Mouse (Mus musculus): ENCODE data around the gene Col23a1. TPM values are rescaled to one million over a fixed set of nuclear protein-coding genes. Genes with fewer than 3 reads are reported as not detected.
A peak's percentile ranks its signal among the peaks of the same experiment; 100 is the strongest.
"Not testable (repeated sequence)": the region's sequence is repeated elsewhere in the genome, so short reads cannot be mapped to it uniquely, and the experiment has no call there.

Col23a1 gene
- polyA plus RNA-seq, 1 experiment from 2014 or later: 4.4 TPM

DNA sequence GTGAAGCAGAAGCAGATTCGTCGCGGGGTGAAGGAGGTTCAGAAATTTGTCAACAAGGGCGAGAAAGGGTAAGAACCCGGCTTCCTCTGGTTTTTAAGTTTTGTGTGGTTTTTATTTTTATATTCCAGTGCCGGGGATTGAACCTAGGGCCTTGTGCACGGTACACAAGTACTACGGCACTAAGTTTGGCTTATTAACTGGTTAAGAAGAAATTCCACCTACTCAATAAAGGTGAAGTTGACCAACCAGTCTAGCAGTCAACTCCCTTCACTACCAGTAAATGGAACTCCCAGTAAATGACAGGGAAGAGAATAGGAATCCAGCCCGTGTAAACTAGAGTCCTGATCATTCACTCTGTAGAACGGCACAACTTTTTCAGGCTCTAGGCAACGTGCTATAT, 330.4 kb downstream of the Col23a1 start:
- no peaks in the 10 kb centered on the region for H3K9me3 ChIP-seq (ENCODE audit: control insufficient read depth, low read length)
- H3K4me2 ChIP-seq (ENCODE audit: low read length): peak overlapping the region; percentile 61
- no peaks in the 10 kb centered on the region for H3K27me3 ChIP-seq (replicated peaks; ENCODE audit: control insufficient read depth, insufficient read depth, low read length)
- peak overlapping the region; percentile 54; the same call in 1 of the 2 replicates for H3K27ac ChIP-seq (ENCODE audit: low read depth, low read length)
- no peak for ATAC-seq
- H3K9ac ChIP-seq (ENCODE audit: low read depth, low read length): peak overlapping the region; percentile 76
- H3K4me1 ChIP-seq (ENCODE audit: control insufficient read depth, insufficient read depth, low read depth, low read length): peaks cover 11% of the 10 kb centered on the region
- H3K36me3 ChIP-seq (ENCODE audit: control insufficient read depth, insufficient read depth, low read length): peaks cover 16% of the 10 kb centered on the region
- 5% methylated on average over 11 of the region's 11 CpGs for WGBS
- peak overlapping the region; percentile 80 for H3K4me3 ChIP-seq (ENCODE audit: low read length)

DNA sequence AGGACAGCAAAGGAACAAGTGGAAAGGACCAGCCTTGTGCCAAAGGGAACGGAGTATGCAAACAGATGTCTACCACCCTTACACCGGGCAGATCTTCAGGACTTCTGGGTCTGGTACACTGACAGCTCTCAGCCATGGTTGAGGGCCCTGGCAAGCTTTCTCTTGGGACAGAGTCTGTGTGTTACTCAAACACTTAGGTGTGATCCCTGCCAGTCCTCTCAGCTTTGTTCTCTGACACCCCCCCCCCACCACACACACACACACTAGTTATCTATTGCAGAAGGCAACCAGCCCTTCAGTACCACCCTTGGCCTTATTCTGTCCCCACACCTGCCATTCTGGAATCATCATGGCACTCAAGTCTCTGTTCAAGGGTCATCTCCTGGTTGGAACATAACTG, 332.1 kb downstream of the Col23a1 start:
- ATAC-seq: no peak
- Histone ChIP-seq H3K27me3 (replicated peaks; ENCODE audit: control insufficient read depth, insufficient read depth, low read length) (no peaks in the 10 kb centered on the region), H3K4me3 (ENCODE audit: low read length) (no peak overlapping the region), H3K36me3 (ENCODE audit: control insufficient read depth, insufficient read depth, low read length) (peaks cover 27% of the 10 kb centered on the region), H3K4me2 (ENCODE audit: low read length) (no peak overlapping the region), H3K4me1 (ENCODE audit: control insufficient read depth, insufficient read depth, low read depth, low read length) (peaks cover 11% of the 10 kb centered on the region), H3K9ac (ENCODE audit: low read depth, low read length) (no peak overlapping the region), H3K9me3 (ENCODE audit: control insufficient read depth, low read length) (no peaks in the 10 kb centered on the region), H3K27ac (ENCODE audit: low read depth, low read length) (no peak overlapping the region)
- WGBS: 95% methylated on average over 2 of the region's 2 CpGs

DNA sequence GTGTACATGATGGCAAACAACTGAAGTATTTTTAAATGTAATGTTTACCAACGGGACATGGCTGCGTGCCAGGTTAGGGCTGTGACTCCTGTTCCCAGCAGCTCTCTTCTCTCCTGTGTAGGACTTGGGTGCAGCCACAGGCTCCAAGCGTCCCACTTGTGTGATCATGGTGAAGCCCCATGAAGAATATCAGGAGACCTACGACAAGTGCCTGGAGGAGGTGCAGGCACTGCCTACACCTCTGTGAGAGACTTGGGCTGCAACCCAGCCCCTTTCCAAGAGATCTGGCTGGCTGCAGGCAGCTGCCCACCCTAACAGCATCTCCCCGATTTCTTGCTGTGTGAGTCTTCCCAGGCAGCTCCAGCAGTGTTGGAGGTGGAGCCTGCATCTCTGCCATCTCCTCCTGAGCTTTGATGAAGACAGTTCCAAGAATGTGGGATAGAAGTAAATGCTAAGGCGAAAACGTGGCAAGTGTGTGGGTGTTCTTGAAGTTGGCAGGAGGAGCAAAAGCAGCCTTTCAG, 333.3 kb downstream of the Col23a1 start:
- no peaks in the 10 kb centered on the region for H3K9me3 ChIP-seq (ENCODE audit: control insufficient read depth, low read length)
- H3K36me3 ChIP-seq (ENCODE audit: control insufficient read depth, insufficient read depth, low read length): peaks cover 35% of the 10 kb centered on the region
- no peaks in the 10 kb centered on the region for H3K27me3 ChIP-seq (replicated peaks; ENCODE audit: control insufficient read depth, insufficient read depth, low read length)
- peaks cover 11% of the 10 kb centered on the region for H3K4me1 ChIP-seq (ENCODE audit: control insufficient read depth, insufficient read depth, low read depth, low read length)
- no peak overlapping the region for H3K4me2 ChIP-seq (ENCODE audit: low read length)
- WGBS: 88% methylated on average over 7 of the region's 7 CpGs
- H3K9ac ChIP-seq (ENCODE audit: low read depth, low read length): no peak overlapping the region
- no peak for ATAC-seq
- H3K27ac ChIP-seq (ENCODE audit: low read depth, low read length): no peak overlapping the region
- H3K4me3 ChIP-seq (ENCODE audit: low read length): no peak overlapping the region

DNA sequence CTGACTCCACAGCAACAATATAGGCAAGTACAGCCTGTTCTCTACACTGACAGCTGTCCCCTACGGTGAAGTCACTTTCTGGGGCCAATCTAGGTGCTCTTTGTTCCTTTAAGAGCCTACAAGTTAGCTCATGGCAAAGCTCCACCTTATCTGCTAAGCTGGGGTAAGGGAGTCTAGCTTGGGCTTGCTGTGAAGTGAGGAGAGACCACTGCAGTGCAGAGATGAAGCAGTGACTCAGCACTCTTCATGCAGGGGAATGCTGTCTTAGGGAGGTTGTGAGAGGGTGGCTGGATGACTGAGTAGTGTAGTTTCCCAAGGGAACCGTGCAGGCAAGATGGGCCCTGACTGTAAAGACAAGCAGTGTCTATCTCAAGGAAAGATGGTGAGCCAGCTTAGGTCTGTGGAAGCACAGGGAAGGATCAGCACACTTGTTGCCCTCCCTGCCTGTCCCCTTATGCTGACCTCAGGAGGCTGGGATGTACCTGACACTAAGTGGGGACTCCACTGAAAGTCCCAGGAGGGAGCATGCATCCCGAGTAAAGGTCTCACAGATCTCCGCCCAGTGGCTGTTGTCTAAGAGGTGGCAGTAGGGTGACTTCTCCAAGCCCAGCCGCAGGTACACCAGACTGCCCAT, 335.6 kb downstream of the Col23a1 start:
- Histone ChIP-seq H3K36me3 (ENCODE audit: control insufficient read depth, insufficient read depth, low read length) (peaks cover 40% of the 10 kb centered on the region), H3K4me1 (ENCODE audit: control insufficient read depth, insufficient read depth, low read depth, low read length) (peaks cover 10% of the 10 kb centered on the region), H3K4me2 (ENCODE audit: low read length) (no peak overlapping the region), H3K9me3 (ENCODE audit: control insufficient read depth, low read length) (no peaks in the 10 kb centered on the region), H3K27me3 (replicated peaks; ENCODE audit: control insufficient read depth, insufficient read depth, low read length) (no peaks in the 10 kb centered on the region), H3K9ac (ENCODE audit: low read depth, low read length) (no peak overlapping the region), H3K27ac (ENCODE audit: low read depth, low read length) (no peak overlapping the region), H3K4me3 (ENCODE audit: low read length) (no peak overlapping the region)
- 83% methylated on average over 5 of the region's 5 CpGs for WGBS
- ATAC-seq: no peak

DNA sequence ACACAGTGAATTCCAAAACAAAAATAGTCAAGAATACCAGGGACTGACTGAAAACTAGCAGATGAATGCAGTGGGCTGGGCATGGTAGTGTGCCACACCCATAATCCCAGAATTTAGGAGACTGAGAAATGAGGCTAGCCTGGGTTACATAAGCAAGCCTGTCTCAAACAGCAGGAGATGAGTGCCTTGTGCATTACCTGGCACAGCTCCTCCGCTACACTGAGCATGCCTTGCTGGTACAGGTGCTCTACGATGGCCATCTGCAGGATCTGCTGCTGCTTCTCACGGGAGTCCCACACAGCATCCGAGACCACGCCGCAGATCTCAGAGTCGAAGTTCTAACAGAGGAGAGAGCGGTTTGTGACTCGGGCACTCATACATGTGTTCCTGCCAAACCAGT, 337.7 kb downstream of the Col23a1 start:
- Histone ChIP-seq H3K9me3 (ENCODE audit: control insufficient read depth, low read length) (no peaks in the 10 kb centered on the region), H3K4me1 (ENCODE audit: control insufficient read depth, insufficient read depth, low read depth, low read length) (no peaks in the 10 kb centered on the region), H3K4me3 (ENCODE audit: low read length) (no peak overlapping the region), H3K36me3 (ENCODE audit: control insufficient read depth, insufficient read depth, low read length) (peaks cover 40% of the 10 kb centered on the region), H3K4me2 (ENCODE audit: low read length) (no peak overlapping the region), H3K27ac (ENCODE audit: low read depth, low read length) (no peak overlapping the region), H3K27me3 (replicated peaks; ENCODE audit: control insufficient read depth, insufficient read depth, low read length) (no peaks in the 10 kb centered on the region), H3K9ac (ENCODE audit: low read depth, low read length) (no peak overlapping the region)
- ATAC-seq: no peak
- WGBS: 90% methylated on average over 9 of the region's 9 CpGs

DNA sequence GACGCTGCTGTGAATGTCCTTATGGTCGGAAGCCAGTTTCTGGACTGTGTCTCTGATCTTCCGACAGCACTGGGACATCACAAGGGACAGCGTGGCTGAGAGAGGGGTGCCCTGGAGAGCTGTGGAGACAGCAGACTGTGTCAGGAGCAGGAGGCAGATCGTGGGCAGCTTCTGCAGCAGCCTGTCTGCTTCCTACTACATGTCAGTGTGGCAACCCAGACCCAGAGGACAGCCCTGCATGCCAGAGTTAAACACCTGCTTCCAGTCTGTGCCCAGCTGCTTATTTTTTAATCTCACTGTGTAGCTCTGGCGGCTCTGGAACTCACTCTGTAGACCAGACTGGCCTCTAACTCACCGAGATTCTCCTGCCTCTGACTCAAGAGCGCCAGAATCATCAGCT, 338.2 kb downstream of the Col23a1 start:
- Histone ChIP-seq H3K4me3 (ENCODE audit: low read length) (no peak overlapping the region), H3K4me1 (ENCODE audit: control insufficient read depth, insufficient read depth, low read depth, low read length) (no peaks in the 10 kb centered on the region), H3K9ac (ENCODE audit: low read depth, low read length) (no peak overlapping the region), H3K27me3 (replicated peaks; ENCODE audit: control insufficient read depth, insufficient read depth, low read length) (no peaks in the 10 kb centered on the region), H3K27ac (ENCODE audit: low read depth, low read length) (no peak overlapping the region), H3K4me2 (ENCODE audit: low read length) (no peak overlapping the region), H3K9me3 (ENCODE audit: control insufficient read depth, low read length) (no peaks in the 10 kb centered on the region), H3K36me3 (ENCODE audit: control insufficient read depth, insufficient read depth, low read length) (peaks cover 39% of the 10 kb centered on the region)
- 88% methylated on average over 8 of the region's 8 CpGs for WGBS
- ATAC-seq: no peak

DNA sequence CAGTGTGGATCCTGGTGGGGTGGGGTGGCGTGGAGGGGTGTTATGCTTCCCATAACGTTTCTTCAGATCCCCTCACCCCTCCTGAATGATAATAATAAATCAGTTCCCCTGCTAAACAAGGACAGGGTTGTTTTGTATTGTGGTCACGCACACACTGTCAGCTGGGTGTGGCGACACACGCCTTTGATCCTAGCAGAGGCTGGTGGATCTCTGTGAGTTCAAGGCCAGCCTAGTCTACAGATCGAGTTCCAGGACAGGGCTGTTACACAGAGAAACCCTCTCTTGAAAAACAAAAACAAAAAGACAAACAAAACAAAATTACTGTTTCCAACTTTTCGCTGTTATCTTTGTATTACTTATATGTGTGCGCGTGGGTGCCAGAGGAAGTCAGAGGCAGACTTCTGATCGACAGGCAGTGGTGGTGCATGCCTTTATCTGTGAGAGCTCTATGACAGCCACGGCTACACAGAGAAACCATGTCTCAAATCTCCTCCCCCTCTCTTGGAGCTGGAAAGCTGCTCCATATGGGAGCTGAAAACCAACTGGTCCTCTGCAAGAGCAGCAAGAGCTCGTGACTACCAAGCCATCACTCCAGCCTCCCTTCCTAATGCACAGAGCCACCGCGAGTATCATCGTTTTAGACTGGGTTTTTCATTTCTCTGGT, 340.1 kb downstream of the Col23a1 start:
- ATAC-seq: no peak
- no peaks in the 10 kb centered on the region for H3K9me3 ChIP-seq (ENCODE audit: control insufficient read depth, low read length)
- H3K4me2 ChIP-seq (ENCODE audit: low read length): no peak overlapping the region
- no peak overlapping the region for H3K9ac ChIP-seq (ENCODE audit: low read depth, low read length)
- H3K36me3 ChIP-seq (ENCODE audit: control insufficient read depth, insufficient read depth, low read length): peaks cover 28% of the 10 kb centered on the region
- H3K4me1 ChIP-seq (ENCODE audit: control insufficient read depth, insufficient read depth, low read depth, low read length): peaks cover 8% of the 10 kb centered on the region
- WGBS: 85% methylated on average over 15 of the region's 15 CpGs
- H3K27me3 ChIP-seq (replicated peaks; ENCODE audit: control insufficient read depth, insufficient read depth, low read length): no peaks in the 10 kb centered on the region
- no peak overlapping the region for H3K4me3 ChIP-seq (ENCODE audit: low read length)
- no peak overlapping the region for H3K27ac ChIP-seq (ENCODE audit: low read depth, low read length)

DNA sequence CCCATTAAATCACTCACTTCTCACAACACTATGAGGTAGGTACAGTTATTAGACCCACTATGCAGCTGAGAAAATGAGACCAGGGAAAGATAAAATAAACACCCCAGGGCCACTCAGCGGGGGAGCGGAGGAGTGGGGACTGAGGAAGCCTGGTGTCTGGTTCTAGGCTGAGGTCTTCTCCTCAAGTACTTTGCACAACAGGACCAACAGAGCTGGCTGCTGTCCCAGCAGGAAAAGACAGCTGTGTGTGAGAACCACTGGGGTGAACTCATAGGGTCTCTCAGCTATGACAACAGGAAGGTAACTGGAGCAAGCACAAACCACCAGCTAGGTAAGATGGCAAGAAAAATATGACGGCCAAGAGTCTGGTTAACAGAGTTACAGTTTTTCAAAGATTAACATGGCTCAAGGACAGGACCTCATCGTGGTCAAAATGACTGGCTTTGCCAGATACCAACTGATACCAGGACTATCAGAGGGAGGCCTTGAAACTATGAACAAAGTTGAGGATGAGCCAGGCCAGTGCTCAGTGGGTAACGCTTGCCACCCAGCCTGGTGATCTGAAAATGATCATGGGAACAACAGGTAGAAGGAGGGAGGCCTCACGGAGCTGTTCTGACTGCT, 342.5 kb downstream of the Col23a1 start:
- ATAC-seq: no peak
- no peaks in the 10 kb centered on the region for H3K9me3 ChIP-seq (ENCODE audit: control insufficient read depth, low read length)
- WGBS: 93% methylated on average over 6 of the region's 6 CpGs
- no peak overlapping the region for H3K4me3 ChIP-seq (ENCODE audit: low read length)
- peaks cover 9% of the 10 kb centered on the region; the same call in 1 of the 2 replicates for H3K36me3 ChIP-seq (ENCODE audit: control insufficient read depth, insufficient read depth, low read length)
- peaks cover 17% of the 10 kb centered on the region for H3K4me1 ChIP-seq (ENCODE audit: control insufficient read depth, insufficient read depth, low read depth, low read length)
- H3K4me2 ChIP-seq (ENCODE audit: low read length): no peak overlapping the region
- no peak overlapping the region for H3K9ac ChIP-seq (ENCODE audit: low read depth, low read length)
- no peaks in the 10 kb centered on the region for H3K27me3 ChIP-seq (replicated peaks; ENCODE audit: control insufficient read depth, insufficient read depth, low read length)
- no peak overlapping the region for H3K27ac ChIP-seq (ENCODE audit: low read depth, low read length)

DNA sequence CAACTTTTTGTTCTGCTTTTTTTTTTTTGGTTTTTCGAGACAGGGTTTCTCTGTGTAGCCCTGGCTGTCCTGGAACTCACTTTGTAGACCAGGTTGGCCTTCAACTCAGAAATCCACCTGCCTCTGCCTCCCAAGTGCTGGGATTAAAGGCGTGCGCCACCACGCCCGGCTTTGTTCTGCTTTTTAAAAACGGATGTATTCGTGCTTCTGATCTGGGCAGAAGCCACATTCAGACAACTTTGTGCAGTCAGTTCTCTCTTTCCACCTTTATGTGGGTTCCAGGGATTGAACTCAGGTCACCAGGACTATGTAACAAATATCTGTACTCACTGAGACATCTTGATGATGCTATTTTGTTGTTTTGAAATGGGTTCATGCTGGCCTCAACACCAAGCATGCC, 343.5 kb downstream of the Col23a1 start:
- H3K36me3 ChIP-seq (ENCODE audit: control insufficient read depth, insufficient read depth, low read length); H3K4me3 ChIP-seq (ENCODE audit: low read length); ATAC-seq; H3K9ac ChIP-seq (ENCODE audit: low read depth, low read length); H3K9me3 ChIP-seq (ENCODE audit: control insufficient read depth, low read length); H3K27ac ChIP-seq (ENCODE audit: low read depth, low read length); H3K4me2 ChIP-seq (ENCODE audit: low read length); H3K27me3 ChIP-seq (replicated peaks; ENCODE audit: control insufficient read depth, insufficient read depth, low read length): not testable (repeated sequence)
- 96% methylated on average over 7 of the region's 7 CpGs for WGBS
- H3K4me1 ChIP-seq (ENCODE audit: control insufficient read depth, insufficient read depth, low read depth, low read length): peaks cover 17% of the 10 kb centered on the region

Measured in hindbrain, embryonic 16.5 days (tissue).